Mouse (Mus musculus): ENCODE data around the gene Paxx. TPM values are rescaled to one million over a fixed set of nuclear protein-coding genes. Genes with fewer than 3 reads are reported as not detected.

Gene Paxx
- total and polyA plus RNA-seq, 3 experiments = 17.7 to 36.8 (median 20.6) TPM

- H3K9ac ChIP-seq (ENCODE audit: low read depth, low read length) = no peak overlapping the region
- no peak for DNase-seq
- no peaks in the 10 kb centered on the region for H3K36me3 ChIP-seq (ENCODE audit: control insufficient read depth, insufficient read depth, low read length)
- H3K79me2 ChIP-seq (replicated peaks; ENCODE audit: control insufficient read depth, insufficient read depth, low read length) = no peaks in the 10 kb centered on the region
- no peak for TF ChIP-seq POLR2A (IDR thresholded peaks at IDR 0.05; ENCODE audit: insufficient read depth, low read depth, low read length)
- TF ChIP-seq EP300 (IDR thresholded peaks at IDR 0.05; ENCODE audit: insufficient read depth, low read depth, low read length) = no peak
- TF ChIP-seq CTCF (IDR thresholded peaks at IDR 0.05) = no peak
- H3K4me1 ChIP-seq (ENCODE audit: control insufficient read depth, insufficient read depth, low read length) = peaks cover 6% of the 10 kb centered on the region
- intact Hi-C loops (cut with DNase I) = no loop called here
- WGBS = 37% methylated on average over 6 of the region's 6 CpGs
- H3K27me3 ChIP-seq (ENCODE audit: control insufficient read depth, insufficient read depth, low read length) = no peaks in the 10 kb centered on the region
- no peak overlapping the region for H3K4me3 ChIP-seq
- no peak overlapping the region for H3K27ac ChIP-seq
These were observed 37.1 kb upstream of the Paxx start for GRCm38 (mm10) chr2:25497846-25498575.

GRCm38 (mm10) chr2:25496462-25496861, 35.6 kb upstream of the Paxx start:
- H3K4me1 ChIP-seq (ENCODE audit: control insufficient read depth, insufficient read depth, low read length) = peaks cover 4% of the 10 kb centered on the region
- 44% methylated on average over 4 of the region's 4 CpGs for WGBS
- H3K36me3 ChIP-seq (ENCODE audit: control insufficient read depth, insufficient read depth, low read length) = no peaks in the 10 kb centered on the region
- H3K27ac ChIP-seq = no peak overlapping the region
- TF ChIP-seq CTCF (IDR thresholded peaks at IDR 0.05) (peak; percentile 59), EP300 (IDR thresholded peaks at IDR 0.05; ENCODE audit: insufficient read depth, low read depth, low read length) (no peak)
- DNase-seq = no peak
- H3K27me3 ChIP-seq (ENCODE audit: control insufficient read depth, insufficient read depth, low read length) = no peaks in the 10 kb centered on the region
- H3K79me2 ChIP-seq (replicated peaks; ENCODE audit: control insufficient read depth, insufficient read depth, low read length) = no peaks in the 10 kb centered on the region
- intact Hi-C loops (cut with DNase I) = no loop called here
- no peak overlapping the region for H3K4me3 ChIP-seq
- H3K9ac ChIP-seq (ENCODE audit: low read depth, low read length) = no peak overlapping the region

GRCm38 (mm10) chr2:25493476-25493961, 32.6 kb upstream of the Paxx start, which contains the start of gene Lcn12:
Lcn12 (minus strand) TSS chr2:25493911.
- no peaks in the 10 kb centered on the region for H3K27me3 ChIP-seq (ENCODE audit: control insufficient read depth, insufficient read depth, low read length)
- H3K4me3 ChIP-seq = no peak within 1 kb of the TSS
- H3K36me3 ChIP-seq (ENCODE audit: control insufficient read depth, insufficient read depth, low read length) = no peaks in the 10 kb centered on the region
- WGBS = 77% methylated on average over 5 of the region's 5 CpGs
- intact Hi-C loops (cut with DNase I) = no loop called here
- H3K27ac ChIP-seq = no peak within 1 kb of the TSS
- no peaks in the 10 kb centered on the region for H3K4me1 ChIP-seq (ENCODE audit: control insufficient read depth, insufficient read depth, low read length)
- H3K79me2 ChIP-seq (replicated peaks; ENCODE audit: control insufficient read depth, insufficient read depth, low read length) = no peaks in the 10 kb centered on the region
- no peak within 1 kb of the TSS for H3K9ac ChIP-seq (ENCODE audit: low read depth, low read length)
- TF ChIP-seq POLR2A (IDR thresholded peaks at IDR 0.05; ENCODE audit: insufficient read depth, low read depth, low read length) = no peak
- TF ChIP-seq EP300 (IDR thresholded peaks at IDR 0.05; ENCODE audit: insufficient read depth, low read depth, low read length) = no peak
- TF ChIP-seq CTCF (IDR thresholded peaks at IDR 0.05) = no peak
- no peak for DNase-seq

GRCm38 (mm10) chr2:25492988-25493387, 32.1 kb upstream of the Paxx start:
- no peak for TF ChIP-seq CTCF (IDR thresholded peaks at IDR 0.05)
- no peak for TF ChIP-seq EP300 (IDR thresholded peaks at IDR 0.05; ENCODE audit: insufficient read depth, low read depth, low read length)
- no peak for TF ChIP-seq POLR2A (IDR thresholded peaks at IDR 0.05; ENCODE audit: insufficient read depth, low read depth, low read length)

GRCm38 (mm10) chr2:25488671-25489068, 27.8 kb upstream of the Paxx start:
- WGBS = 50% methylated on average over 7 of the region's 7 CpGs
- intact Hi-C loops (cut with DNase I) = no loop called here
- no peaks in the 10 kb centered on the region for H3K4me1 ChIP-seq (ENCODE audit: control insufficient read depth, insufficient read depth, low read length)
- H3K27me3 ChIP-seq (ENCODE audit: control insufficient read depth, insufficient read depth, low read length) = no peaks in the 10 kb centered on the region
- no peak overlapping the region for H3K27ac ChIP-seq
- DNase-seq = no peak
- H3K9ac ChIP-seq (ENCODE audit: low read depth, low read length) = no peak overlapping the region
- H3K36me3 ChIP-seq (ENCODE audit: control insufficient read depth, insufficient read depth, low read length) = no peaks in the 10 kb centered on the region
- TF ChIP-seq EP300 (IDR thresholded peaks at IDR 0.05; ENCODE audit: insufficient read depth, low read depth, low read length) = no peak
- no peak for TF ChIP-seq CTCF (IDR thresholded peaks at IDR 0.05)
- TF ChIP-seq POLR2A (IDR thresholded peaks at IDR 0.05; ENCODE audit: insufficient read depth, low read depth, low read length) = no peak
- no peak overlapping the region for H3K4me3 ChIP-seq
- H3K79me2 ChIP-seq (replicated peaks; ENCODE audit: control insufficient read depth, insufficient read depth, low read length) = no peaks in the 10 kb centered on the region

More at GRCm38 (mm10) chr2:25492988-25493387, 32.1 kb upstream of the Paxx start:
- intact Hi-C loops (cut with DNase I) = no loop called here
- no peaks in the 10 kb centered on the region for H3K79me2 ChIP-seq (replicated peaks; ENCODE audit: control insufficient read depth, insufficient read depth, low read length)
- no peaks in the 10 kb centered on the region for H3K27me3 ChIP-seq (ENCODE audit: control insufficient read depth, insufficient read depth, low read length)
- no peak overlapping the region for H3K27ac ChIP-seq
- no peak for DNase-seq
- H3K36me3 ChIP-seq (ENCODE audit: control insufficient read depth, insufficient read depth, low read length) = no peaks in the 10 kb centered on the region
- H3K9ac ChIP-seq (ENCODE audit: low read depth, low read length) = no peak overlapping the region
- 81% methylated on average over 5 of the region's 5 CpGs for WGBS
- no peaks in the 10 kb centered on the region for H3K4me1 ChIP-seq (ENCODE audit: control insufficient read depth, insufficient read depth, low read length)
- no peak overlapping the region for H3K4me3 ChIP-seq

- DNase-seq = no peak
- Histone ChIP-seq H3K79me2 (replicated peaks; ENCODE audit: control insufficient read depth, insufficient read depth, low read length) (no peaks in the 10 kb centered on the region), H3K27ac (no peak overlapping the region), H3K27me3 (ENCODE audit: control insufficient read depth, insufficient read depth, low read length) (no peaks in the 10 kb centered on the region), H3K4me3 (no peak overlapping the region), H3K36me3 (ENCODE audit: control insufficient read depth, insufficient read depth, low read length) (no peaks in the 10 kb centered on the region), H3K9ac (ENCODE audit: low read depth, low read length) (no peak overlapping the region), H3K4me1 (ENCODE audit: control insufficient read depth, insufficient read depth, low read length) (no peaks in the 10 kb centered on the region)
- 84% methylated on average over 6 of the region's 6 CpGs for WGBS
- TF ChIP-seq CTCF (IDR thresholded peaks at IDR 0.05) (no peak), EP300 (IDR thresholded peaks at IDR 0.05; ENCODE audit: insufficient read depth, low read depth, low read length) (no peak), POLR2A (IDR thresholded peaks at IDR 0.05; ENCODE audit: insufficient read depth, low read depth, low read length) (no peak)
- intact Hi-C loops (cut with DNase I) = no loop called here
These were observed 27.2 kb upstream of the Paxx start for GRCm38 (mm10) chr2:25487965-25488670.

All from heart, adult 2 months (tissue).